7 mouse cellular contexts compared by ENCODE assay signal in the genomic region with DNA sequence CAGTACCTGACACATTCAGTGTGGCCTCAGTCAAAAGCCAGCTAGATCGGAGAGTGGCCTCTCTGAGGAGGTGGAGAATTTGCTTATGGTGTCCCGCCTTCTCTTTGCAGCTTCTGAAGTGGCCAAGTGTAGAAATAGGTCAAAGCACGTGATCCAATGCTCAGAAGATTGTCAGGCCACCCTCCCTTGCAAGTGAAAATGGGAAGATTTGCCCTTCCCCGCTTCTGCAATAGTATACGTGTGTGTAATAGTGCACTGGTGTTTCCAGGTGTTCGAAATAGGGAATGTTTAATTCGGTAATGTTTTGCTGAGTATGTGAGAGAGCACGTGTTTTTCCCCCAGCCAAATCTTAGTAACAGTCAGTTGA. TPM values are rescaled to one million over a fixed set of nuclear protein-coding genes. Genes with fewer than 3 reads are reported as not detected.
DNase-seq lines count a peak whose midpoint lies in the region; ATAC-seq and TF ChIP-seq lines count a peak whose summit lies in the region.

No protein-coding gene starts in this region.

- DNase-seq in testis, postnatal 10 days (ENCODE audit: low spot score): no peak
- no peak for DNase-seq in ovary, postnatal 36 days (ENCODE audit: low spot score)
- DNase-seq in left cerebral cortex, postnatal 10 days (ENCODE audit: extremely low spot score in 1 of 2, low spot score in 2 of 2): no peak

- peak overlapping the region; percentile 84 for H3K9ac ChIP-seq in liver, embryonic 12.5 days

- H3K4me3 ChIP-seq in testis, adult 2 months (ENCODE audit: control insufficient read depth, low read depth, low read length): peak overlapping the region; percentile 97; the same call in 1 of the 2 replicates
- H3K4me3 ChIP-seq in liver, embryonic 12.5 days: peak overlapping the region; percentile 95
- peak overlapping the region; percentile 93 for H3K4me3 ChIP-seq in small intestine, adult 2 months (ENCODE audit: low read depth, low read length)

- 15% methylated on average over 8 of the region's 8 CpGs for WGBS in liver, embryonic 12.5 days (ENCODE audit: insufficient replicate concordance)
- WGBS in small intestine, adult 2 months: 10% methylated on average over 8 of the region's 8 CpGs

- no peak overlapping the region for H3K27ac ChIP-seq in testis, adult 2 months (ENCODE audit: control insufficient read depth, insufficient read depth, low read depth, low read length)
- peak overlapping the region; percentile 70; the same call in 1 of the 2 replicates for H3K27ac ChIP-seq in liver, embryonic 12.5 days
- no peak overlapping the region for H3K27ac ChIP-seq in small intestine, adult 2 months (ENCODE audit: insufficient read depth, low read depth, low read length)

- no peak for TF ChIP-seq POLR2A in testis, adult 2 months (IDR thresholded peaks at IDR 0.05; ENCODE audit: control insufficient read depth, low read depth, low read length)
- TF ChIP-seq POLR2A in small intestine, adult 2 months (IDR thresholded peaks at IDR 0.05; ENCODE audit: low read depth, low read length): no peak

- intact Hi-C loops in left cerebral cortex, postnatal 10 days (cut with DNase I): no loop called here

- H3K36me3 ChIP-seq in testis, adult 2 months (ENCODE audit: control insufficient read depth, insufficient read depth, low read length): no peaks in the 10 kb centered on the region
- H3K36me3 ChIP-seq in liver, embryonic 12.5 days: peaks cover 4% of the 10 kb centered on the region
- no peaks in the 10 kb centered on the region for H3K36me3 ChIP-seq in small intestine, adult 2 months (ENCODE audit: control insufficient read depth, insufficient read depth, low read length)

- H3K9me3 ChIP-seq in liver, embryonic 12.5 days (replicated peaks): no peaks in the 10 kb centered on the region

- no peak for TF ChIP-seq CTCF in testis, adult 2 months (IDR thresholded peaks at IDR 0.05; ENCODE audit: control insufficient read depth, insufficient read depth, insufficient replicate concordance, low read depth, low read length)
- no peak for TF ChIP-seq CTCF in small intestine, adult 2 months (IDR thresholded peaks at IDR 0.05; ENCODE audit: extremely low read depth, insufficient read length, insufficient replicate concordance, low read depth, low read length)

- ATAC-seq in erythroid progenitor cell, adult 5-6 weeks (replicated peaks; ENCODE audit: low FRiP score, poor library complexity, severe bottlenecking): 0 out of 2 replicates have a peak, but pooled peaks have one; percentile 2
- peak; percentile 36; the same call in 1 of the 2 replicates for ATAC-seq in liver, embryonic 12.5 days

- H3K4me2 ChIP-seq in liver, embryonic 12.5 days: peak overlapping the region; percentile 92

- H3K27me3 ChIP-seq in testis, adult 2 months (ENCODE audit: control insufficient read depth, insufficient read depth, low read length): no peaks in the 10 kb centered on the region
- peaks cover 17% of the 10 kb centered on the region; the same call in 1 of the 2 replicates for H3K27me3 ChIP-seq in liver, embryonic 12.5 days (replicated peaks)
- H3K27me3 ChIP-seq in small intestine, adult 2 months (ENCODE audit: control insufficient read depth, insufficient read depth, low read length): no peaks in the 10 kb centered on the region

- H3K4me1 ChIP-seq in testis, adult 2 months (ENCODE audit: control insufficient read depth, insufficient read depth, low read length): peaks cover 9% of the 10 kb centered on the region
- H3K4me1 ChIP-seq in liver, embryonic 12.5 days: peaks cover 39% of the 10 kb centered on the region
- peaks cover 13% of the 10 kb centered on the region; the same call in 1 of the 2 replicates for H3K4me1 ChIP-seq in small intestine, adult 2 months (ENCODE audit: control insufficient read depth, insufficient read depth, insufficient read length, low read length)

RNA-seq across cellular contexts. Expression of a gene that starts 0.8 kb away (rescaled TPM):
- 11.8 and 13.1 TPM in 2 replicates for polyA plus RNA-seq in testis, adult 2 months (2012; rRNA removed)
- 12.6 and 24.3 TPM in 2 replicates for total RNA-seq in erythroid progenitor cell, adult 5-6 weeks (2015; ENCODE audit: low replicate concordance)
- 8.6 and 12.6 TPM in 2 replicates for total RNA-seq in erythroid progenitor cell, adult 5-6 weeks (2017; ENCODE audit: low replicate concordance)
- 28.3 and 30.5 TPM in 2 replicates for polyA plus RNA-seq in liver, embryonic 12.5 days (2016; fragmentation: Nextera tagmentation; extraction: Ambion mirVana)
- polyA plus RNA-seq in small intestine, adult 2 months (2012; rRNA removed): 14.0 and 26.8 TPM in 2 replicates
- 10 to 100 TPM; 30.5 to 32.5 TPM for total RNA-seq in left cerebral cortex, postnatal 10 days (2021)
